Mouse (Mus musculus): ENCODE measurements around the gene Rusc2. TPM values are rescaled to one million over a fixed set of nuclear protein-coding genes. Genes with fewer than 3 reads are reported as not detected.

Rusc2 gene
- total and polyA plus RNA-seq, 3 experiments, result 2.4 to 7.3 TPM; not detected in 1

- TF ChIP-seq SMC3 (IDR thresholded peaks at IDR 0.05; ENCODE audit: low read depth, low read length), result no peak
- no peak for TF ChIP-seq ETS1 (IDR thresholded peaks at IDR 0.05; ENCODE audit: low read depth, low read length)
- TF ChIP-seq SIN3A (IDR thresholded peaks at IDR 0.05; ENCODE audit: low read length), result no peak
- TF ChIP-seq EP300 (IDR thresholded peaks at IDR 0.05; ENCODE audit: low read depth in 1 of 2, low read length in 2 of 2), result no peak
- no peak for TF ChIP-seq BHLHE40 (IDR thresholded peaks at IDR 0.05; ENCODE audit: borderline replicate concordance, low read depth, low read length)
- TF ChIP-seq ELF1 (IDR thresholded peaks at IDR 0.05; ENCODE audit: low read depth, low read length), result no peak
- no peak for DNase-seq (ENCODE audit: low read depth, low spot score)
- Histone ChIP-seq H3K36me3 (ENCODE audit: control insufficient read depth in 1 of 2, insufficient read depth in 2 of 2, low read length in 2 of 2) (peaks cover 0 to 28% of the 10 kb centered on the region in 2 experiments; a peak in 3 of 4 replicates), H3K4me1 (ENCODE audit: control insufficient read depth in 1 of 2, insufficient read depth in 2 of 2, low read length in 2 of 2) (peaks cover 8 to 29% of the 10 kb centered on the region in 2 experiments; a peak in 3 of 4 replicates), H3K9ac (ENCODE audit: control insufficient read depth, low read depth, low read length, poor library complexity, severe bottlenecking) (no peak overlapping the region), H3K79me2 (ENCODE audit: control insufficient read depth, insufficient read depth, low read length, poor library complexity) (no peaks in the 10 kb centered on the region; the same call in 1 of the 2 replicates), H3K27ac (ENCODE audit: control insufficient read depth, low read depth, low read length) (no peak overlapping the region), H3K27me3 (ENCODE audit: control insufficient read depth in 1 of 2, insufficient read depth in 2 of 2, low read length in 2 of 2) (no peaks in the 10 kb centered on the region), H3K9me3 (replicated peaks; ENCODE audit: insufficient read depth, low read length) (no peaks in the 10 kb centered on the region), H3K4me3 (ENCODE audit: control insufficient read depth in 1 of 2, insufficient read depth in 1 of 2, low read depth in 2 of 2, low read length in 2 of 2) (no peak overlapping the region)
Measured at GRCm38 (mm10) chr4:43421632-43422240, 40.0 kb downstream of the Rusc2 start.

- H3K36me3 ChIP-seq (ENCODE audit: control insufficient read depth in 1 of 2, insufficient read depth in 2 of 2, low read length in 2 of 2), result peaks cover 0 to 18% of the 10 kb centered on the region in 2 experiments; a peak in 3 of 4 replicates
- TF ChIP-seq MAX (IDR thresholded peaks at IDR 0.05; ENCODE audit: low read length) (no peak), MAFK (IDR thresholded peaks at IDR 0.05; ENCODE audit: borderline replicate concordance, low read depth, low read length) (no peak), ZMIZ1 (IDR thresholded peaks at IDR 0.05; ENCODE audit: low read depth, low read length) (no peak), GABPA (IDR thresholded peaks at IDR 0.05; ENCODE audit: low read depth, low read length) (no peak), KAT2A (conservative IDR thresholded peaks at IDR 0.05; ENCODE audit: low read depth, low read length) (no peak)
- no peaks in the 10 kb centered on the region for H3K79me2 ChIP-seq (ENCODE audit: control insufficient read depth, insufficient read depth, low read length, poor library complexity)
- no peak overlapping the region for H3K9ac ChIP-seq (ENCODE audit: control insufficient read depth, low read depth, low read length, poor library complexity, severe bottlenecking)
- H3K4me3 ChIP-seq (ENCODE audit: control insufficient read depth in 1 of 2, insufficient read depth in 1 of 2, low read depth in 2 of 2, low read length in 2 of 2), result no peak overlapping the region
- DNase-seq (ENCODE audit: low read depth, low spot score), result no peak
- no peaks in the 10 kb centered on the region for H3K9me3 ChIP-seq (replicated peaks; ENCODE audit: insufficient read depth, low read length)
- peaks cover 2 to 19% of the 10 kb centered on the region in 2 experiments; a peak in 3 of 4 replicates for H3K4me1 ChIP-seq (ENCODE audit: control insufficient read depth in 1 of 2, insufficient read depth in 2 of 2, low read length in 2 of 2)
- no peak overlapping the region for H3K27ac ChIP-seq (ENCODE audit: control insufficient read depth, low read depth, low read length)
- no peaks in the 10 kb centered on the region for H3K27me3 ChIP-seq (ENCODE audit: control insufficient read depth in 1 of 2, insufficient read depth in 2 of 2, low read length in 2 of 2)
Measured at GRCm38 (mm10) chr4:43423267-43423934, 41.6 kb downstream of the Rusc2 start.

GRCm38 (mm10) chr4:43424072-43424471, 42.3 kb downstream of the Rusc2 start:
- Histone ChIP-seq H3K9me3 (replicated peaks; ENCODE audit: insufficient read depth, low read length) (no peaks in the 10 kb centered on the region), H3K4me3 (ENCODE audit: control insufficient read depth in 1 of 2, insufficient read depth in 1 of 2, low read depth in 2 of 2, low read length in 2 of 2) (no peak overlapping the region), H3K27ac (ENCODE audit: control insufficient read depth, low read depth, low read length) (no peak overlapping the region), H3K36me3 (ENCODE audit: control insufficient read depth in 1 of 2, insufficient read depth in 2 of 2, low read length in 2 of 2) (peaks cover 0 to 12% of the 10 kb centered on the region in 2 experiments; a peak in 3 of 4 replicates), H3K9ac (ENCODE audit: control insufficient read depth, low read depth, low read length, poor library complexity, severe bottlenecking) (no peak overlapping the region), H3K79me2 (ENCODE audit: control insufficient read depth, insufficient read depth, low read length, poor library complexity) (no peaks in the 10 kb centered on the region), H3K27me3 (ENCODE audit: control insufficient read depth in 1 of 2, insufficient read depth in 2 of 2, low read length in 2 of 2) (no peaks in the 10 kb centered on the region), H3K4me1 (ENCODE audit: control insufficient read depth in 1 of 2, insufficient read depth in 2 of 2, low read length in 2 of 2) (peaks cover 2 to 12% of the 10 kb centered on the region in 2 experiments; a peak in 3 of 4 replicates)
- TF ChIP-seq UBTF (IDR thresholded peaks at IDR 0.05; ENCODE audit: borderline replicate concordance, insufficient read depth, low read depth, low read length) (no peak), KAT2A (conservative IDR thresholded peaks at IDR 0.05; ENCODE audit: low read depth, low read length) (no peak), GABPA (IDR thresholded peaks at IDR 0.05; ENCODE audit: low read depth, low read length) (no peak), USF2 (IDR thresholded peaks at IDR 0.05; ENCODE audit: borderline replicate concordance in 1 of 2, insufficient read depth in 1 of 2, low read depth in 1 of 2, low read length in 2 of 2) (no peak), RCOR1 (IDR thresholded peaks at IDR 0.05; ENCODE audit: low read depth, low read length) (no peak), NELFE (IDR thresholded peaks at IDR 0.05; ENCODE audit: low read depth, low read length) (no peak), ZKSCAN1 (IDR thresholded peaks at IDR 0.05; ENCODE audit: low read depth, low read length) (no peak), MEF2A (IDR thresholded peaks at IDR 0.05; ENCODE audit: extremely low read depth, insufficient replicate concordance, low read depth, low read length, poor library complexity, severe bottlenecking) (no peak), CTCF (IDR thresholded peaks at IDR 0.05 in 2 of 3, conservative IDR thresholded peaks at IDR 0.05 in 1 of 3; ENCODE audit: control insufficient read depth in 1 of 3, insufficient read depth in 1 of 3, low read depth in 2 of 3, low read length in 3 of 3, poor library complexity in 1 of 3, severe bottlenecking in 1 of 3) (no peak), MAFK (IDR thresholded peaks at IDR 0.05; ENCODE audit: borderline replicate concordance, low read depth, low read length) (no peak), ETS1 (IDR thresholded peaks at IDR 0.05; ENCODE audit: low read depth, low read length) (no peak), POLR2AphosphoS5 (IDR thresholded peaks at IDR 0.05; ENCODE audit: borderline replicate concordance, low read depth, low read length) (no peak), MYB (IDR thresholded peaks at IDR 0.05; ENCODE audit: low read depth, low read length) (no peak), TAL1 (IDR thresholded peaks at IDR 0.05; ENCODE audit: low read length) (no peak), MAX (IDR thresholded peaks at IDR 0.05; ENCODE audit: low read length) (no peak), POLR2AphosphoS2 (IDR thresholded peaks at IDR 0.05; ENCODE audit: low read length) (no peak), BHLHE40 (IDR thresholded peaks at IDR 0.05; ENCODE audit: borderline replicate concordance, low read depth, low read length) (no peak)
- DNase-seq (ENCODE audit: low read depth, low spot score), result no peak

Measured in MEL (cell line).